Mouse (Mus musculus) heart, adult 2 months (tissue): Measurements from ENCODE around the gene Gins1.

ENCODE experiments used
- CTCF ChIP-seq: fragments of 200-600 bp; IDR thresholded peaks from 2 replicates; pipeline ENCODE4 v1.8.1; 2022; ENCODE audit warnings: antibody characterized with exemption, mild to moderate bottlenecking, moderate library complexity
- EP300 ChIP-seq: fragments of 200-500 bp; IDR thresholded peaks from 2 replicates; pipeline ENCODE4 v1.6.1; 2011; ENCODE audit warnings: low read depth, low read length, control low read depth; ENCODE audit not compliant: insufficient read depth
- POLR2A ChIP-seq: fragments of 200-500 bp; IDR thresholded peaks from 2 replicates; pipeline ENCODE4 v1.6.1; 2011; ENCODE audit warnings: mild to moderate bottlenecking, low read depth, low read length, control low read depth; ENCODE audit not compliant: insufficient read depth

DNA sequence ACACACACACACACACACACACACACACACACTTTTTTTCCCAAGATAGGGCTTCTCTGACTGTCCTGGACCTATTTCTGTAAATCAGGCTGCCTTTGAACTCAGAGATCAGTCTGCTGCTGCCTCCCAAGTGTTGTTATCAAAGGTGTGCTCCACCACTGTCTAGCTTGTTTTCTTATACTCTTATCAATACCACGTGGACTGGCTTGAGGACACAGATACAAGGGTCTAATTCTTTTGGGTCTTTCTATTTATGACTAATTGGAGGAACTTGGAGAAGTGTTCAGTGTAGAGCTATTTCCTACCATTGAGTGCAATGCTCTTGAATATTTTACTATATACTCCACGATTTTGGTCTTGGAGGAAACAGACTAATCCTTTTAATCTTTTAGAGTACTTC lies 17.8 kb upstream of the Gins1 start:
- no peak for TF ChIP-seq CTCF
- no peak for TF ChIP-seq POLR2A
- TF ChIP-seq EP300, result no peak
